Mouse (Mus musculus) myocyte (in vitro differentiated cells): ENCODE measurements at regions not wholly inside any gene's neighbourhood (a gene's known extent, or its start where the extent isn't known, plus 50 kb on each side); places are given as distances from the start of the nearest gene placed in this dataset.

Source experiments
- H3K27me3 ChIP-seq: one replicate; pipeline ENCODE4 v1.6.1; 2011; ENCODE audit not compliant: control insufficient read depth, insufficient read depth, insufficient read length
- H3K36me3 ChIP-seq: one replicate; pipeline ENCODE4 v1.6.1; 2011; ENCODE audit not compliant: control insufficient read depth, insufficient read depth
- H3K4me2 ChIP-seq: one replicate; pipeline ENCODE4 v1.6.1; 2011; ENCODE audit warnings: low read depth, control low read depth
- H3K4me3 ChIP-seq: one replicate; pipeline ENCODE4 v1.5.1; 2011; ENCODE audit warnings: mild to moderate bottlenecking, control low read depth, moderate library complexity
- H3K79me2 ChIP-seq: one replicate; pipeline ENCODE4 v1.6.1; 2011; ENCODE audit not compliant: control insufficient read depth, insufficient read depth
- H3ac ChIP-seq: one replicate; pipeline ENCODE4 v1.6.1; 2011; ENCODE audit not compliant: control insufficient read depth, insufficient read length
- CEBPB ChIP-seq: IDR thresholded peaks from 2 replicates; pipeline ENCODE4 v1.6.1; 2011; ENCODE audit warnings: mild to moderate bottlenecking, moderate library complexity; ENCODE audit not compliant: poor library complexity, insufficient read depth, severe bottlenecking
- E2F4 ChIP-seq: IDR thresholded peaks from one replicate; pipeline ENCODE4 v1.6.1; 2011; ENCODE audit warnings: mild to moderate bottlenecking, control low read depth, moderate library complexity; ENCODE audit not compliant: insufficient read depth
- MAX ChIP-seq: IDR thresholded peaks from one replicate; pipeline ENCODE4 v1.6.1; 2011; ENCODE audit warnings: low read depth, mild to moderate bottlenecking, control low read depth
- MYOD1 ChIP-seq, 3 experiments: IDR thresholded peaks; one replicate each; pipeline ENCODE4 v1.6.1; 2011; ENCODE audit warnings: control low read depth in 2 of 3, low read depth in 2 of 3, mild to moderate bottlenecking in 2 of 3, moderate library complexity in 1 of 3; ENCODE audit not compliant: insufficient read length in 2 of 3, control insufficient read depth in 1 of 3
- MYOG ChIP-seq, 3 experiments: IDR thresholded peaks; one replicate each; pipeline ENCODE4 v1.6.1; 2011; ENCODE audit warnings: control low read depth in 2 of 3, low read depth in 2 of 3, mild to moderate bottlenecking in 2 of 3; ENCODE audit not compliant: insufficient read length in 2 of 3, control insufficient read depth in 1 of 3, insufficient read depth in 1 of 3
- POLR2A ChIP-seq: IDR thresholded peaks from one replicate; pipeline ENCODE4 v1.6.1; 2011; ENCODE audit warnings: low read depth, mild to moderate bottlenecking, control low read depth, moderate library complexity; ENCODE audit not compliant: insufficient read length
- POLR2AphosphoS2 ChIP-seq: IDR thresholded peaks from one replicate; pipeline ENCODE4 v1.6.1; 2011; ENCODE audit warnings: low read depth, control low read depth; ENCODE audit not compliant: insufficient read length
- REST ChIP-seq: IDR thresholded peaks from one replicate; pipeline ENCODE4 v1.6.1; 2011; ENCODE audit warnings: mild to moderate bottlenecking, control low read depth, moderate library complexity; ENCODE audit not compliant: insufficient read depth, insufficient read length
- SRF ChIP-seq: IDR thresholded peaks from one replicate; pipeline ENCODE4 v1.6.1; 2011; ENCODE audit warnings: low read depth; ENCODE audit not compliant: control insufficient read depth, insufficient read length
- TCF12 ChIP-seq: IDR thresholded peaks from one replicate; pipeline ENCODE4 v1.6.1; 2011; ENCODE audit warnings: mild to moderate bottlenecking, control low read depth; ENCODE audit not compliant: poor library complexity, insufficient read depth, severe bottlenecking
- TCF3 ChIP-seq: IDR thresholded peaks from one replicate; pipeline ENCODE4 v1.6.1; 2011; ENCODE audit warnings: low read depth, control low read depth; ENCODE audit not compliant: insufficient read length
- USF1 ChIP-seq: IDR thresholded peaks from one replicate; pipeline ENCODE4 v1.6.1; 2011; ENCODE audit warnings: low read depth, mild to moderate bottlenecking, control low read depth, moderate library complexity

DNA sequence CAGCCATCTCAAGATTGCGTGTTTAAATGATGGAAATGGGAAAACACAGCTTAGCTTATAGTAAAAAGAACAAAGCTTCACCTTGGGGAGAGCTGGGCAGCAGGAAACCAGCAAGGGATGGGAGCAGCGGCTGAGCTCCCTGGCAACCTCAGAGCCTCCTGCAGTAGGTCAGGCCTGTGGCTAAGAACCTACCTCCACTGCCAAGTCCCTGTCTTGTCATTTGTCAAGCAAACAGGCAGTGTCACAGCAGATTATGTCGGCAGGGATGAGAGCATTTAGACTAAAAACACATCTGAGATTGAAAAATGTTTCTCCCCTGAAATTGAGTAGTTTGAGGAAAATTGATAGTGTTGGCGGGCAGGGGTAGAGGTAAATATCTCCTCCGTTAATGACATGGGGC lies 214.8 kb downstream of the Abcc12 start:
- Histone ChIP-seq H3K79me2 (no peaks in the 10 kb centered on the region), H3K27me3 (no peaks in the 10 kb centered on the region), H3K4me2 (no peak overlapping the region), H3K36me3 (no peaks in the 10 kb centered on the region), H3K4me3 (no peak overlapping the region), H3ac (no peak overlapping the region)
- TF ChIP-seq TCF3 (no peak), POLR2AphosphoS2 (no peak), CEBPB (no peak), USF1 (no peak), REST (no peak), POLR2A (no peak), SRF (no peak), TCF12 (no peak), MYOG (IDR thresholded peaks at IDR 0.05; ENCODE audit: control insufficient read depth in 1 of 3, insufficient read depth in 1 of 3, insufficient read length in 2 of 3, low read depth in 2 of 3) (no peak), MAX (no peak), MYOD1 (IDR thresholded peaks at IDR 0.05; ENCODE audit: control insufficient read depth in 1 of 3, insufficient read length in 2 of 3, low read depth in 2 of 3) (no peak), E2F4 (no peak)

DNA sequence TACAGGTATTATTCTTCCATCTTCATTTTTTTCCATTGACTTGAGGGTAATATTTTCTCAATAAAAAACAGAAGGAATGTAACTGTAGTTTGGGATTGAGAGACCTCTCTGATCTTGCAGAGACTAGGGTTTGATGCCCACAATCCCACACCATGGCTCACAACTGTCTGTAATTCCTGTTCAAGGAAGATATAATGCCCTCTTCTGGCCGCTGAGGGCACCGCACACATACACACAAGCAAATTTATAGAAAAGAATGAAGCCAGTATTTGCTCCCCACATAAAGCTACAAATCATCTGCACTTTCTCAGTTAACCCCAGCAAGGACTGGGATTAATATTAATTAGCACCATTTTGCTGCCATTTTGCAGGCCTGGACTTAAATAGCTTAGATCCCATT lies 215.6 kb downstream of the Abcc12 start:
- TF ChIP-seq POLR2A: no peak
- TF ChIP-seq MYOD1 (IDR thresholded peaks at IDR 0.05; ENCODE audit: control insufficient read depth in 1 of 3, insufficient read length in 2 of 3, low read depth in 2 of 3): no peak
- TF ChIP-seq POLR2AphosphoS2: no peak
- no peak for TF ChIP-seq TCF12
- TF ChIP-seq TCF3: no peak
- no peak for TF ChIP-seq MAX
- no peak for TF ChIP-seq CEBPB
- TF ChIP-seq E2F4: no peak
- no peak for TF ChIP-seq MYOG (IDR thresholded peaks at IDR 0.05; ENCODE audit: control insufficient read depth in 1 of 3, insufficient read depth in 1 of 3, insufficient read length in 2 of 3, low read depth in 2 of 3)
- no peak for TF ChIP-seq REST
- TF ChIP-seq SRF: no peak
- no peak for TF ChIP-seq USF1

DNA sequence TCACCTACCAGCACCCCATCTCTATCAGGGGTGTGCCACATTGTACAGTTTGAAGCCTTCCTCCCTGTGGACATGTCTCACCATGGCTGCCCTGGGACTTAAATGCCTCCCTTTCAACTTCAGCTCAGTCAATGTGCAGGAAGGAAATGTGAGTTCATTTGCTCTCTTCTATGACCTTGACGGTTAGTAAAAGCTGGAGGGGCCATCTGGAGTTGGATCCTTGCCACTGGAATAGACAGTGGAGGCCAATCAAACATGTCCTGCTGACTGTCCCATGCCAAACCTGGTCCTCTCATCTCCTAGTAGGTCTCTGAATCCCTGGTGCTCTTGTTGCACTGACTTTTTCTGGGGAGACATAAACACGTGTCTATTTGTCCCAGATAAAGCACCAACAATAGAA lies 220.2 kb downstream of the Abcc12 start:
- no peak overlapping the region for H3ac ChIP-seq
- H3K27me3 ChIP-seq: no peaks in the 10 kb centered on the region

More for the DNA sequence above, 215.6 kb downstream of the Abcc12 start:
- H3ac ChIP-seq: no peak overlapping the region
- no peak overlapping the region for H3K4me2 ChIP-seq
- H3K4me3 ChIP-seq: no peak overlapping the region
- no peaks in the 10 kb centered on the region for H3K79me2 ChIP-seq
- H3K36me3 ChIP-seq: no peaks in the 10 kb centered on the region
- no peaks in the 10 kb centered on the region for H3K27me3 ChIP-seq

GRCm38 (mm10) chr8:86359518-86359917 lies 221.0 kb downstream of the Abcc12 start:
- Histone ChIP-seq H3K79me2 (no peaks in the 10 kb centered on the region), H3K4me3 (no peak overlapping the region), H3K27me3 (no peaks in the 10 kb centered on the region), H3K36me3 (no peaks in the 10 kb centered on the region), H3ac (no peak overlapping the region), H3K4me2 (no peak overlapping the region)
- TF ChIP-seq CEBPB (no peak), POLR2A (no peak), TCF12 (no peak), POLR2AphosphoS2 (no peak), SRF (no peak), TCF3 (no peak), REST (no peak), E2F4 (no peak), MYOG (IDR thresholded peaks at IDR 0.05; ENCODE audit: control insufficient read depth in 1 of 3, insufficient read depth in 1 of 3, insufficient read length in 2 of 3, low read depth in 2 of 3) (no peak), USF1 (no peak), MYOD1 (IDR thresholded peaks at IDR 0.05; ENCODE audit: control insufficient read depth in 1 of 3, insufficient read length in 2 of 3, low read depth in 2 of 3) (no peak), MAX (no peak)

More for the DNA sequence above, 220.2 kb downstream of the Abcc12 start:
- no peaks in the 10 kb centered on the region for H3K36me3 ChIP-seq
- H3K4me3 ChIP-seq: no peak overlapping the region
- H3K4me2 ChIP-seq: no peak overlapping the region
- no peaks in the 10 kb centered on the region for H3K79me2 ChIP-seq
- TF ChIP-seq MYOG (IDR thresholded peaks at IDR 0.05; ENCODE audit: control insufficient read depth in 1 of 3, insufficient read depth in 1 of 3, insufficient read length in 2 of 3, low read depth in 2 of 3) (no peak), TCF3 (no peak), REST (no peak), E2F4 (no peak), POLR2A (no peak), TCF12 (no peak), MYOD1 (IDR thresholded peaks at IDR 0.05; ENCODE audit: control insufficient read depth in 1 of 3, insufficient read length in 2 of 3, low read depth in 2 of 3) (no peak), USF1 (no peak), POLR2AphosphoS2 (no peak), SRF (no peak), MAX (no peak), CEBPB (no peak)

DNA sequence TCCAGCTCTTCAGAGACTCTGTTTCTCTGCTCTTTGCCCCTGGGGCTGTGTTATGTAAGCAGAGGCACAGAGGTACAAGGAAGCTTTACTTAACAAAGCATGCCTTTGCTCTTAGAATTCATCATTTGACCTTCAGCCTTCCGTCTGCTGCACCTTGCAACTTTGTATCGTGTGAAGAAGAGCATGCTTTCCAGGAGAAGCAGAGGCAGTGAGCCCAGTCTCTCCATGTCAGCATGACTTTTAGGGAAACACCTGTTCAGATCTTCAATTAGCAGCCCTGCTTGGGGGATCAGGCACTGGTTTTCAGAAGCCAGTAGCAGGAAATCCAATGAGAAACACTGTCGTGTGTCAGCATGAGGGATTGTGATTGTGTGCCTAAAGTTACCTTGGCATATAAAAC lies 226.7 kb downstream of the Abcc12 start:
- H3K79me2 ChIP-seq: no peaks in the 10 kb centered on the region
- H3K36me3 ChIP-seq: no peaks in the 10 kb centered on the region
- H3ac ChIP-seq: no peak overlapping the region
- H3K4me2 ChIP-seq: no peak overlapping the region
- no peaks in the 10 kb centered on the region for H3K27me3 ChIP-seq
- TF ChIP-seq MYOG (IDR thresholded peaks at IDR 0.05; ENCODE audit: control insufficient read depth in 1 of 3, insufficient read depth in 1 of 3, insufficient read length in 2 of 3, low read depth in 2 of 3): no peak
- no peak for TF ChIP-seq REST
- TF ChIP-seq MYOD1 (IDR thresholded peaks at IDR 0.05; ENCODE audit: control insufficient read depth in 1 of 3, insufficient read length in 2 of 3, low read depth in 2 of 3): no peak
- no peak for TF ChIP-seq MAX
- TF ChIP-seq CEBPB: no peak
- no peak for TF ChIP-seq TCF12
- TF ChIP-seq USF1: no peak
- TF ChIP-seq E2F4: no peak
- TF ChIP-seq SRF: no peak
- no peak for TF ChIP-seq POLR2AphosphoS2
- no peak for TF ChIP-seq POLR2A
- TF ChIP-seq TCF3: no peak
- no peak overlapping the region for H3K4me3 ChIP-seq
